Mouse (Mus musculus) heart, embryonic 14.5 days (tissue): ENCODE data around the gene Zfp212. TPM values are rescaled to one million over a fixed set of nuclear protein-coding genes. Genes with fewer than 3 reads are reported as not detected.

Experiments used
- ATAC-seq: fragments of 200-750 bp; cut with Nextera tagmentation; 2 replicates; pipeline ENCODE4 v1.8.0; 2017; ENCODE audit warnings: low read depth, moderate TSS enrichment; ENCODE audit not compliant: insufficient number of reproducible peaks, insufficient read depth, low FRiP score
- H3K27ac ChIP-seq, 2 experiments: fragments of 200-500 bp in 1 of 2; fragments of 300-500 bp in 1 of 2; sonication (generic) in 1 of 2; replicated peaks in 1 of 2; 2 replicates each; pipeline ENCODE4 v1.5.1; 2012 to 2014; ENCODE audit warnings: low read depth in 2 of 2, low read length in 2 of 2, control low read depth in 1 of 2, mild to moderate bottlenecking in 1 of 2, mixed read lengths in 1 of 2; ENCODE audit not compliant: control insufficient read depth in 1 of 2, insufficient read depth in 1 of 2
- H3K27me3 ChIP-seq: fragments of 300-500 bp; sonication (generic); 2 replicates; pipeline ENCODE4 v1.6.1; 2014; ENCODE audit warnings: mild to moderate bottlenecking, low read length, control low read depth; ENCODE audit not compliant: control insufficient read depth, insufficient read depth
- H3K36me3 ChIP-seq: fragments of 300-500 bp; sonication (generic); 2 replicates; pipeline ENCODE4 v1.6.1; 2014; ENCODE audit warnings: mild to moderate bottlenecking, control low read depth, low read length, mixed read lengths; ENCODE audit not compliant: control insufficient read depth, insufficient read depth
- H3K4me1 ChIP-seq, 2 experiments: fragments of 200-500 bp in 1 of 2; fragments of 300-500 bp in 1 of 2; sonication (generic) in 1 of 2; 2 replicates each; pipeline ENCODE4 v1.6.1; 2012 to 2014; ENCODE audit warnings: low read length in 2 of 2, control low read depth in 1 of 2, mixed read lengths in 1 of 2; ENCODE audit not compliant: control insufficient read depth in 2 of 2, insufficient read depth in 2 of 2
- H3K4me2 ChIP-seq: fragments of 300-500 bp; sonication (generic); 2 replicates; pipeline ENCODE4 v1.6.1; 2014; ENCODE audit warnings: mild to moderate bottlenecking, low read length
- H3K4me3 ChIP-seq, 2 experiments: fragments of 200-500 bp in 1 of 2; fragments of 300-500 bp in 1 of 2; sonication (generic) in 1 of 2; 2 replicates each; pipeline ENCODE4 v1.5.1; 2012 to 2014; ENCODE audit warnings: low read length in 2 of 2, mild to moderate bottlenecking in 2 of 2, control low read depth in 1 of 2, low read depth in 1 of 2, moderate library complexity in 1 of 2; ENCODE audit not compliant: control insufficient read depth in 1 of 2, insufficient read depth in 1 of 2
- H3K9ac ChIP-seq: fragments of 300-500 bp; sonication (generic); 2 replicates; pipeline ENCODE4 v1.6.1; 2014; ENCODE audit warnings: mild to moderate bottlenecking, low read length
- H3K9me3 ChIP-seq: fragments of 300-500 bp; sonication (generic); 2 replicates; pipeline ENCODE4 v1.6.1; 2016; ENCODE audit warnings: low read length, control low read depth; ENCODE audit not compliant: control insufficient read depth
- WGBS: fragments of 180-500 bp; shearing (Covaris S2); extraction: QIAGEN DNeasy Blood & Tissue Kit; methylation state at CpG from one replicate; pipeline ENCODE4 v1.1.7; 2014; 5-methylcytosine and 5-hydroxymethylcytosine counted together
- polyA plus RNA-seq: library from polyadenylated mRNA; unstranded; fragments of >200 nt; fragmentation: Nextera tagmentation; extraction: Ambion mirVana; gene quantifications from 2 replicates; pipeline ENCODE4 v1.2.1, GENCODE M21; 2014

Gene Zfp212
- polyA plus RNA-seq, 1 experiment from 2014 or later: 7.2 TPM

- no peaks in the 10 kb centered on the region for H3K9me3 ChIP-seq
- no peak for ATAC-seq
- H3K4me1 ChIP-seq: peaks cover 6 to 15% of the 10 kb centered on the region in 2 experiments
- WGBS: 96% methylated on average over 10 of the region's 10 CpGs
- no peak overlapping the region for H3K4me2 ChIP-seq
- peaks cover 49% of the 10 kb centered on the region for H3K36me3 ChIP-seq
- H3K9ac ChIP-seq: no peak overlapping the region
- no peaks in the 10 kb centered on the region for H3K27me3 ChIP-seq
- no peak overlapping the region for H3K4me3 ChIP-seq
- H3K27ac ChIP-seq: no peak overlapping the region
Measured at GRCm38 (mm10) chr6:47880166-47880565, 40.1 kb upstream of the Zfp212 start.

DNA sequence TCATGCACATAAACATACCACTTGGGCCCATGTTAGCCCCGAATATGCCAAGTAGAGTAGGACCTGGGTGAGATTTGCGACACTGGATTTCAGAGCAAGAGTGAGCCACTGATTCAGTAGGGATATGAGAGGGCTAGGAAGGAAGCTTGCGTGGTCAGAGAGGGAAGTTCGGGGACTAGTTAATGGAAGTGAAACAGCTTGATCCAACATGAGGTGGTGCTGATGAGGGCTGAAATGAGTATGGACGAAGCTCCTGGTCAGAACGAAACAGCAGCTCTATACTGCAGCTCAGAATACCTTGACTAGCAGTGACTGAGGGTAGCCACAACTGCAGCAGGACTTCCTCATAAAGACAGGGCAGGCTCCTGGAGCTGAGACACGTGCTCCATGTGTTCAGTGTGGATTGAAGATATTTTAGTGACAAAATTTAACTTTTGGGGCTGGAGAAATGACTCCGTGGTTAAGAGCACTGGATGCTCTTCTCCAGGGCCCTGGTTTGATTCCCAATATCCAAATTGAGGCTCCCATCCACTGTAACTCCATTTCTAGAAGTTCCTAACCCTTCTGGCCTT, 31.4 kb upstream of the Zfp212 start:
- H3K9me3 ChIP-seq: no peaks in the 10 kb centered on the region
- ATAC-seq: no peak
- H3K36me3 ChIP-seq: peaks cover 76% of the 10 kb centered on the region

DNA sequence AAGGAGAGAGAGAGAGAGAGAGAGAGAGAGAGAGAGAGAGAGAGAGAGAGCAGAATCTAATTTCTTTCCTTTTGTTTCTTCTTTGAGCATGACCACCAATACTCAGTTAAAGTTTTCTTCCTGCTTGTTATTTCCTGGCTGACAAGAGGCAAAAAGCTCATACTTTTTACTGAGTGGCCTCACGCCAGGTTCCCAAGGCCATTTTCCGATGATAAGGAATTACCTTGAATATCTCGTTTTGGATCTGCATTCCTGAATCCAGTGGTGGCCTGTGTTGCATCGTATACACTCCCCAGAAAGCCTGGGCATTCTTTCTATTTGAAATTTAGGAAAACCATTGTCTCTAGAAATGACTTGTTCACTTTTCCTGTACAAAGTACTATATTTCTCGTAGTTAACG, 20.9 kb upstream of the Zfp212 start:
- WGBS: 89% methylated on average over 6 of the region's 6 CpGs
- H3K36me3 ChIP-seq: peaks cover 68% of the 10 kb centered on the region
- no peak for ATAC-seq

More for the DNA sequence above, 31.4 kb upstream of the Zfp212 start:
- Histone ChIP-seq H3K9ac (no peak overlapping the region), H3K4me1 (no peaks in the 10 kb centered on the region), H3K4me3 (no peak overlapping the region), H3K27ac (no peak overlapping the region), H3K27me3 (no peaks in the 10 kb centered on the region), H3K4me2 (no peak overlapping the region)
- 86% methylated on average over 8 of the region's 8 CpGs for WGBS

GRCm38 (mm10) chr6:47903587-47903986, 16.7 kb upstream of the Zfp212 start:
- Histone ChIP-seq H3K4me3 (no peak overlapping the region), H3K9me3 (no peaks in the 10 kb centered on the region), H3K4me1 (no peaks in the 10 kb centered on the region), H3K27me3 (no peaks in the 10 kb centered on the region; the same call in 1 of the 2 replicates), H3K27ac (no peak overlapping the region), H3K4me2 (no peak overlapping the region), H3K9ac (no peak overlapping the region), H3K36me3 (peaks cover 91% of the 10 kb centered on the region)
- no peak for ATAC-seq
- 78% methylated on average over 4 of the region's 4 CpGs for WGBS

More for the DNA sequence above, 20.9 kb upstream of the Zfp212 start:
- no peaks in the 10 kb centered on the region for H3K4me1 ChIP-seq
- H3K4me2 ChIP-seq: no peak overlapping the region
- no peak overlapping the region for H3K9ac ChIP-seq
- H3K9me3 ChIP-seq: no peaks in the 10 kb centered on the region
- no peak overlapping the region for H3K4me3 ChIP-seq
- no peaks in the 10 kb centered on the region; the same call in 1 of the 2 replicates for H3K27me3 ChIP-seq
- no peak overlapping the region for H3K27ac ChIP-seq

DNA sequence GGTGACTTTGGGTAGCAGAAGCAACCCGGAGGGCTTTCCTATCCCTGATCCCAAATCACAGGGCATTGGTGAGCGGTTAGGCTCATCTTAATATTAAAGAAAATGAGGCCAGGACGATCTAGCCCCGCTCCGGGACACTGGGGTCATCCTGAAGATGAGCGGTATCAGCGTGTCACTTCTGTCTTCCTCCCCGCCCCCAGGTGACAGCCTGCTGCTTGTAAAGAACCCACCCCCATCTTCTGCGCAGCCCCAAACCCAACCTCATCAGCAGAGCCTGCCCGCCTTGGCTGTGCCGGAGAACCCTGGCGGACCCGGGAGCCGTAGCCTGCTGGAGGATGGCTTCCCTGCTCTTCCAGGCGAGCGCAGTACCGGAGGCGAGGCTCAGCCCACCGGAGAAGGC, 15.9 kb upstream of the Zfp212 start:
- Histone ChIP-seq H3K4me3 (no peak overlapping the region), H3K4me1 (no peaks in the 10 kb centered on the region), H3K9ac (no peak overlapping the region), H3K36me3 (peaks cover 83% of the 10 kb centered on the region), H3K27me3 (no peaks in the 10 kb centered on the region; the same call in 1 of the 2 replicates), H3K4me2 (no peak overlapping the region), H3K27ac (no peak overlapping the region), H3K9me3 (no peaks in the 10 kb centered on the region)
- ATAC-seq: no peak
- WGBS: 46% methylated on average over 19 of the region's 19 CpGs

DNA sequence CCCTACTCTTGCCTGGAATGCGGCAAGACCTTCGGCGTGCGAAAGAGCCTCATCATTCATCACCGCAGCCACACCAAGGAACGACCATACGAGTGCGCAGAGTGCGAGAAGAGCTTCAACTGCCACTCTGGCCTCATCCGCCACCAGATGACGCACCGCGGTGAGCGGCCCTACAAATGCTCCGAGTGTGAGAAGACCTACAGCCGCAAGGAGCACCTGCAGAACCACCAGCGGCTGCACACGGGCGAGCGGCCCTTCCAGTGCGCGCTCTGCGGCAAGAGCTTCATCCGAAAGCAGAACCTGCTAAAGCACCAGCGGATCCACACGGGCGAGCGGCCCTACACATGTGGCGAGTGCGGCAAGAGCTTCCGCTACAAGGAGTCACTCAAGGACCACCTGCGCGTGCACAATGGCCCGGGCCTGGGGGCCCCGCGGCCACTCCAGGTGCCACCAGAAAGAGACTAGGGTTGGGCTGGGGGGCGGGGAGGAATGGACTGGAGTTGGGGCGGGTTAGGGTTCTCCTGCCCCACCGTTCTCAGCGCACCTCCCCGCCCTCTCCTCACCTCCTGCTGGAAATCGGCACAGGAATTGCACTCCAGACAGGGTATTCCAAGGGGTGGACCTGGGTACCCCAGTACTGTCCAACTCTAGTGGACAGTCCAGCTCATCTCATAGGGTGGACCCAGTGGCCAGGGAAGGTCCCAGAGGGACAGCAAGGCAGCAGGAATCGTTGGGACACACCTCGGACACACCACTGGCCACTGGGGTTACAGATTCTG, 15.2 kb upstream of the Zfp212 start:
- 66% methylated on average over 44 of the region's 44 CpGs for WGBS
- H3K36me3 ChIP-seq: peaks cover 76% of the 10 kb centered on the region
- H3K9me3 ChIP-seq: no peaks in the 10 kb centered on the region
- no peak for ATAC-seq
- H3K27ac ChIP-seq: no peak overlapping the region
- no peak overlapping the region for H3K9ac ChIP-seq
- no peak overlapping the region for H3K4me3 ChIP-seq
- H3K27me3 ChIP-seq: no peaks in the 10 kb centered on the region; the same call in 1 of the 2 replicates
- H3K4me2 ChIP-seq: no peak overlapping the region
- no peaks in the 10 kb centered on the region for H3K4me1 ChIP-seq

- no peak for ATAC-seq
- no peaks in the 10 kb centered on the region; the same call in 1 of the 2 replicates for H3K27me3 ChIP-seq
Measured at GRCm38 (mm10) chr6:47906326-47906725, 13.9 kb upstream of the Zfp212 start.

More at GRCm38 (mm10) chr6:47906326-47906725, 13.9 kb upstream of the Zfp212 start:
- Histone ChIP-seq H3K4me3 (no peak overlapping the region), H3K4me2 (no peak overlapping the region), H3K9ac (no peak overlapping the region), H3K36me3 (peaks cover 63% of the 10 kb centered on the region), H3K4me1 (no peaks in the 10 kb centered on the region), H3K27ac (no peak overlapping the region), H3K9me3 (no peaks in the 10 kb centered on the region)
- WGBS: 96% methylated on average over 5 of the region's 5 CpGs
